Mouse (Mus musculus) forebrain, postnatal 0 days (tissue): ENCODE measurements around the gene Zkscan4. TPM values are rescaled to one million over a fixed set of nuclear protein-coding genes. Genes with fewer than 3 reads are reported as not detected.
"Not testable (repeated sequence)": the region's sequence is repeated elsewhere in the genome, so short reads cannot be mapped to it uniquely, and the experiment has no call there.

Experiments
- ATAC-seq: fragments of 200-750 bp; cut with Nextera tagmentation; 2 replicates; pipeline ENCODE4 v1.8.0; 2017; ENCODE audit warnings: mild to moderate bottlenecking, moderate library complexity
- DNase-seq: peaks from one replicate; pipeline ENCODE4 v3.0.0-alpha.2; 2015
- H3K27ac ChIP-seq: fragments of 300-500 bp; sonication (generic); 2 replicates; pipeline ENCODE4 v1.5.1; 2014; ENCODE audit warnings: low read depth, mild to moderate bottlenecking, antibody characterized with exemption, low read length, moderate library complexity, mixed read lengths
- H3K27me3 ChIP-seq: fragments of 300-500 bp; sonication (generic); 2 replicates; pipeline ENCODE4 v1.6.1; 2014; ENCODE audit warnings: mild to moderate bottlenecking, low read length, mixed read lengths; ENCODE audit not compliant: insufficient read depth
- H3K36me3 ChIP-seq: fragments of 300-500 bp; sonication (generic); 2 replicates; pipeline ENCODE4 v1.6.1; 2014; ENCODE audit warnings: mild to moderate bottlenecking, moderate library complexity; ENCODE audit not compliant: insufficient read depth
- H3K4me1 ChIP-seq: fragments of 300-500 bp; sonication (generic); 2 replicates; pipeline ENCODE4 v1.6.1; 2014; ENCODE audit warnings: antibody characterized with exemption; ENCODE audit not compliant: insufficient read depth
- H3K4me2 ChIP-seq: fragments of 300-500 bp; sonication (generic); 2 replicates; pipeline ENCODE4 v1.6.1; 2014; ENCODE audit warnings: low read depth, mild to moderate bottlenecking, moderate library complexity
- H3K4me3 ChIP-seq: fragments of 300-500 bp; sonication (generic); 2 replicates; pipeline ENCODE4 v1.5.1; 2014; ENCODE audit warnings: low read depth, low read length, mixed read lengths
- H3K9ac ChIP-seq: fragments of 300-500 bp; sonication (generic); 2 replicates; pipeline ENCODE4 v1.6.1; 2014; ENCODE audit warnings: mild to moderate bottlenecking
- H3K9me3 ChIP-seq: fragments of 300-500 bp; sonication (generic); 2 replicates; pipeline ENCODE4 v1.6.1; 2016; ENCODE audit warnings: low read length
- CTCF ChIP-seq: sonication (generic); IDR thresholded peaks from 2 replicates; pipeline ENCODE4 v1.5.1; 2016; ENCODE audit warnings: antibody characterized with exemption, control low read depth, low read depth
- WGBS: fragments of 180-500 bp; shearing (Covaris S2); extraction: QIAGEN DNeasy Blood & Tissue Kit; methylation state at CpG from one replicate; pipeline ENCODE4 v1.1.7; 2014; 5-methylcytosine and 5-hydroxymethylcytosine counted together
- polyA plus RNA-seq: library from polyadenylated mRNA; unstranded; fragments of >200 nt; fragmentation: Nextera tagmentation; extraction: Ambion mirVana; gene quantifications from 2 replicates; pipeline ENCODE4 v1.2.1, GENCODE M21; 2015
- total RNA-seq: library from RNA; depleted of rRNA; stranded (reverse); fragments of >200 nt; gene quantifications from 2 replicates; pipeline ENCODE4 v1.2.3, GENCODE M21; 2014

Zkscan4 gene
- total and polyA plus RNA-seq, 2 experiments from 2014 or later, result 6.1 to 8.9 TPM

DNA sequence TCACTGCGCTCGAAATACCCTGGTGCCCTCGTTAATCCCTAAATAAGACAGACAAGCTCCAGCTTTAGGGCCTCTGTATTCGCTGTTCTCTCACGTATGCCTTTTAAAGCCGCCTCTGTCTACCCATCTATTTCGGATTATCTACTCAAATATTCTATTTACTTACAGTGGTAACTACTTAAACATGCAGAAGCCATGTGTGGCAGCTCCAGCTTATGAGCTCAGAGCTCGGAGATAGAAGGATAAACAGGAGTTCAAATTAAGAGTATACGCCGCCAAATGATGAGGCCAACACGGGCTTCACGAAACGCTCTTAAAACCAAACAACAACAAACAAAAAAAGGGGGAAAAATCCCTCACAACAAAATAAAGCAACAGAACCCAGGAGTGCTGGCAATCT lies 25.7 kb upstream of the Zkscan4 start:
- 1% methylated on average over 13 of the region's 13 CpGs for WGBS
- no peak for DNase-seq
- Histone ChIP-seq H3K36me3 (peaks cover 2% of the 10 kb centered on the region; the same call in 1 of the 2 replicates), H3K27ac (peak overlapping the region; percentile 73), H3K27me3 (no peaks in the 10 kb centered on the region), H3K4me2 (peak overlapping the region; percentile 71), H3K4me1 (peaks cover 4% of the 10 kb centered on the region; the same call in 1 of the 2 replicates), H3K9me3 (no peaks in the 10 kb centered on the region), H3K4me3 (peak overlapping the region; percentile 77), H3K9ac (peak overlapping the region; percentile 59)
- TF ChIP-seq CTCF, result no peak
- ATAC-seq, result peak; percentile 28

DNA sequence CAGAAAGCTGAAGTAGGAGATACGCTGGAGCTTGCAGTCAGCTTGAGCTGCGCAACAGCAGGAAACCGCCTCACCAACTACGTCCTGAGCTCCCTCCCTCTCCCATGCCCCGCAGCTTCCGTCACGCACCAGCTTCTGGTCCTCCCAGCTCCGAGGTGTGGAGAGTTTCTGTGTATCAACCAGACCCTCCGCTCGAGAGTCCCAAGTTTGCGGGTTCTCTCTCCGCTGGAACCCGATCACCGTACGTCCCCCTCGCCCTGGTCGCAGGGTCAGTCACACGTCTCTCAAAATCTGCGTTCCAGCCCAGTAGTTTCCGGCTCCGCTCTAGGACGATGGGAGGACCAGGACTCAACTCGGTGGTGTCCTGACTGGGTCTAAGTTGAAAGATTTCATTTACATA lies 25.3 kb upstream of the Zkscan4 start, which contains the start of gene Zscan26:
Gene Zscan26, minus strand, starts transcription at position 282 of the 400 bp plus-strand sequence.
- Histone ChIP-seq H3K4me1 (peaks cover 4% of the 10 kb centered on the region; the same call in 1 of the 2 replicates), H3K4me2 (peak within 1 kb of the TSS; percentile 71), H3K9ac (peak within 1 kb of the TSS; percentile 59), H3K4me3 (peak within 1 kb of the TSS; percentile 77), H3K9me3 (no peaks in the 10 kb centered on the region), H3K27me3 (no peaks in the 10 kb centered on the region), H3K27ac (peak within 1 kb of the TSS; percentile 73), H3K36me3 (peaks cover 2% of the 10 kb centered on the region; the same call in 1 of the 2 replicates)
- ATAC-seq, result peak; percentile 96
- no peak for TF ChIP-seq CTCF
- WGBS, result under 1% methylated on average over 23 of the region's 23 CpGs
- peak; percentile 91 for DNase-seq

- H3K36me3 ChIP-seq, result 0 out of 2 replicates have a peak, but pooled peaks cover under 1% of the 10 kb centered on the region
- TF ChIP-seq CTCF, result no peak
- H3K27ac ChIP-seq, result no peak overlapping the region
- H3K9ac ChIP-seq, result no peak overlapping the region
- H3K4me3 ChIP-seq, result peak overlapping the region; percentile 77
- no peaks in the 10 kb centered on the region for H3K27me3 ChIP-seq
- no peaks in the 10 kb centered on the region for H3K9me3 ChIP-seq
- DNase-seq, result no peak
- no peak for ATAC-seq
- 97% methylated on average over 3 of the region's 3 CpGs for WGBS
- H3K4me2 ChIP-seq, result peak overlapping the region; percentile 71; the same call in 1 of the 2 replicates
- H3K4me1 ChIP-seq, result peaks cover 4% of the 10 kb centered on the region; the same call in 1 of the 2 replicates
Observed at GRCm38 (mm10) chr13:21454133-21454532, 24.6 kb upstream of the Zkscan4 start.

- 9% methylated on average over 4 of the region's 4 CpGs for WGBS
- no peak for ATAC-seq
Observed at GRCm38 (mm10) chr13:21456347-21456746, 22.4 kb upstream of the Zkscan4 start.

GRCm38 (mm10) chr13:21462516-21462915 lies 16.2 kb upstream of the Zkscan4 start:
- not testable (repeated sequence) for H3K36me3 ChIP-seq, DNase-seq, H3K4me1 ChIP-seq, H3K4me3 ChIP-seq, H3K9ac ChIP-seq, H3K4me2 ChIP-seq, H3K27ac ChIP-seq, ATAC-seq, H3K9me3 ChIP-seq, H3K27me3 ChIP-seq
- 60% methylated on average over 9 of the region's 9 CpGs for WGBS

More at GRCm38 (mm10) chr13:21456347-21456746, 22.4 kb upstream of the Zkscan4 start:
- Histone ChIP-seq H3K9me3 (no peaks in the 10 kb centered on the region), H3K36me3 (no peaks in the 10 kb centered on the region), H3K27ac (no peak overlapping the region), H3K4me3 (no peak overlapping the region), H3K4me2 (no peak overlapping the region), H3K9ac (no peak overlapping the region), H3K4me1 (peaks cover 4% of the 10 kb centered on the region; the same call in 1 of the 2 replicates), H3K27me3 (no peaks in the 10 kb centered on the region)
- DNase-seq, result no peak
- TF ChIP-seq CTCF, result no peak

GRCm38 (mm10) chr13:21467336-21467735 lies 11.4 kb upstream of the Zkscan4 start:
- H3K9me3 ChIP-seq, result no peaks in the 10 kb centered on the region
- ATAC-seq (no peak), DNase-seq (no peak)
- H3K4me3 ChIP-seq, result no peak overlapping the region
- 0 out of 2 replicates have a peak, but pooled peaks cover 5% of the 10 kb centered on the region for H3K27me3 ChIP-seq
- no peak overlapping the region for H3K27ac ChIP-seq
- H3K36me3 ChIP-seq, result no peaks in the 10 kb centered on the region
- WGBS, result 88% methylated on average over 10 of the region's 10 CpGs
- H3K4me1 ChIP-seq, result no peaks in the 10 kb centered on the region
- no peak overlapping the region for H3K9ac ChIP-seq
- TF ChIP-seq CTCF, result no peak
- H3K4me2 ChIP-seq, result no peak overlapping the region

- peak within 1 kb of the TSS; percentile 31; the same call in 1 of the 2 replicates for H3K27ac ChIP-seq
- TF ChIP-seq CTCF, result no peak
- ATAC-seq (peak; percentile 99), DNase-seq (peak; percentile 89)
- peak within 1 kb of the TSS; percentile 60 for H3K4me2 ChIP-seq
- H3K4me1 ChIP-seq, result no peaks in the 10 kb centered on the region
- 0 out of 2 replicates have a peak, but pooled peaks cover 5% of the 10 kb centered on the region for H3K27me3 ChIP-seq
- H3K36me3 ChIP-seq, result no peaks in the 10 kb centered on the region
- H3K9me3 ChIP-seq, result no peaks in the 10 kb centered on the region
- peak within 1 kb of the TSS; percentile 56 for H3K4me3 ChIP-seq
- WGBS, result 1% methylated on average over 54 of the region's 54 CpGs
- H3K9ac ChIP-seq, result peak within 1 kb of the TSS; percentile 60
Observed at GRCm38 (mm10) chr13:21468061-21469019, 10.4 kb upstream of the Zkscan4 start, which contains the start of gene Nkapl. TSS of gene Nkapl (minus strand) at chr13:21468509.
